Mouse (Mus musculus) brain, embryonic 14.5 days (tissue): ENCODE data around the gene Odf2.

Experiments
- CTCF ChIP-seq: fragments of 200-500 bp; IDR thresholded peaks from 2 replicates; pipeline ENCODE4 v1.5.1; 2012; ENCODE audit warnings: inconsistent platforms, mild to moderate bottlenecking, moderate library complexity, borderline replicate concordance; ENCODE audit not compliant: insufficient read depth, insufficient read length; ENCODE audit errors: extremely low read depth
- POLR2A ChIP-seq: fragments of 200-500 bp; IDR thresholded peaks from 2 replicates; pipeline ENCODE4 v1.6.1; 2012; ENCODE audit warnings: mild to moderate bottlenecking, inconsistent platforms, borderline replicate concordance; ENCODE audit not compliant: poor library complexity, insufficient read depth, insufficient read length, severe bottlenecking; ENCODE audit errors: extremely low read depth

GRCm38 (mm10) chr2:29980661-29981060, 91.6 kb downstream of the Odf2 start:
- TF ChIP-seq CTCF (no peak), POLR2A (no peak)
